Mouse (Mus musculus) embryonic fibroblast, embryonic 13.5 days (primary cell): ENCODE results near the gene Snap23. TPM values are rescaled to one million over a fixed set of nuclear protein-coding genes. Genes with fewer than 3 reads are reported as not detected.
"Not testable (repeated sequence)": the region's sequence is repeated elsewhere in the genome, so short reads cannot be mapped to it uniquely, and the experiment has no call there.

ENCODE experiments used
- H3K27ac ChIP-seq: 2 replicates; pipeline ENCODE4 v1.5.1; 2012; ENCODE audit warnings: low read length, control low read depth, inconsistent platforms; ENCODE audit not compliant: insufficient read depth
- H3K4me1 ChIP-seq: 2 replicates; pipeline ENCODE4 v1.6.1; 2011; ENCODE audit warnings: low read length; ENCODE audit not compliant: control insufficient read depth, insufficient read depth
- H3K4me3 ChIP-seq: 2 replicates; pipeline ENCODE4 v1.5.1; 2011; ENCODE audit warnings: mild to moderate bottlenecking, control low read depth, low read length; ENCODE audit not compliant: insufficient read depth
- CTCF ChIP-seq: IDR thresholded peaks from 2 replicates; pipeline ENCODE4 v1.5.1; 2011; ENCODE audit warnings: mild to moderate bottlenecking, control low read depth, low read length, moderate library complexity, borderline replicate concordance; ENCODE audit not compliant: insufficient read depth
- POLR2A ChIP-seq: IDR thresholded peaks from 2 replicates; pipeline ENCODE4 v1.6.1; 2011; ENCODE audit warnings: low read depth, mild to moderate bottlenecking, control low read depth, low read length, moderate library complexity
- polyA plus RNA-seq: library from polyadenylated mRNA; stranded (reverse); fragments of >200 nt; gene quantifications from 2 replicates; pipeline ENCODE4 v1.2.4, GENCODE M21; 2011; ENCODE audit warnings: low read depth; ENCODE audit not compliant: missing spikeins, insufficient read length

The Snap23 gene
- polyA plus RNA-seq, 1 experiment: 115 TPM

- Histone ChIP-seq H3K4me3 (no peak overlapping the region), H3K4me1 (peaks cover 5% of the 10 kb centered on the region; the same call in 1 of the 2 replicates), H3K27ac (no peak overlapping the region)
- no peak for TF ChIP-seq CTCF
- TF ChIP-seq POLR2A: no peak
Measured at GRCm38 (mm10) chr2:120558813-120559212, 8.7 kb upstream of the Snap23 start.

- TF ChIP-seq CTCF: no peak
- no peak for TF ChIP-seq POLR2A
- peaks cover 5% of the 10 kb centered on the region; the same call in 1 of the 2 replicates for H3K4me1 ChIP-seq
- H3K4me3 ChIP-seq: no peak overlapping the region
- H3K27ac ChIP-seq: no peak overlapping the region
Measured at GRCm38 (mm10) chr2:120561524-120561923, 5.9 kb upstream of the Snap23 start.

GRCm38 (mm10) chr2:120562859-120563234 lies 4.6 kb upstream of the Snap23 start:
- TF ChIP-seq POLR2A (no peak), CTCF (no peak)
- peaks cover 5% of the 10 kb centered on the region; the same call in 1 of the 2 replicates for H3K4me1 ChIP-seq
- 0 out of 2 replicates have a peak overlapping the region, but pooled peaks have one; percentile 4 for H3K27ac ChIP-seq
- H3K4me3 ChIP-seq: peak overlapping the region; percentile 97

- peaks cover 5% of the 10 kb centered on the region; the same call in 1 of the 2 replicates for H3K4me1 ChIP-seq
Measured at GRCm38 (mm10) chr2:120563235-120563990, 4.1 kb upstream of the Snap23 start, which contains the start of gene Zfp106. Zfp106 (minus strand) TSS chr2:120563843.

GRCm38 (mm10) chr2:120564548-120565188 lies 2.8 kb upstream of the Snap23 start:
- not testable (repeated sequence) for H3K4me3 ChIP-seq

More at GRCm38 (mm10) chr2:120563235-120563990, 4.1 kb upstream of the Snap23 start, which contains the start of gene Zfp106:
- H3K27ac ChIP-seq: peak within 1 kb of the TSS; percentile 12; the same call in 1 of the 2 replicates
- H3K4me3 ChIP-seq: peak within 1 kb of the TSS; percentile 97
- TF ChIP-seq CTCF: no peak
- peak; percentile 65 for TF ChIP-seq POLR2A

GRCm38 (mm10) chr2:120565363-120565762 lies 2.1 kb upstream of the Snap23 start:
- Histone ChIP-seq H3K4me1 (peaks cover 5% of the 10 kb centered on the region; the same call in 1 of the 2 replicates), H3K27ac (no peak overlapping the region), H3K4me3 (no peak overlapping the region)
- TF ChIP-seq CTCF (no peak), POLR2A (no peak)

More at GRCm38 (mm10) chr2:120564548-120565188, 2.8 kb upstream of the Snap23 start:
- H3K27ac ChIP-seq, H3K4me1 ChIP-seq: not testable (repeated sequence)

GRCm38 (mm10) chr2:120567798-120568320 lies 388 bp downstream of the Snap23 start:
- H3K27ac ChIP-seq: peak overlapping the region; percentile 47
- peak; percentile 24; the same call in 1 of the 2 replicates for TF ChIP-seq CTCF
- TF ChIP-seq POLR2A: no peak
- no peaks in the 10 kb centered on the region for H3K4me1 ChIP-seq
- H3K4me3 ChIP-seq: peak overlapping the region; percentile 69

- TF ChIP-seq POLR2A (no peak), CTCF (no peak)
- Histone ChIP-seq H3K27ac (no peak overlapping the region), H3K4me1 (peaks cover 2% of the 10 kb centered on the region; the same call in 1 of the 2 replicates), H3K4me3 (no peak overlapping the region)
Measured at GRCm38 (mm10) chr2:120571081-120571480, 3.6 kb downstream of the Snap23 start.

GRCm38 (mm10) chr2:120572161-120572560 lies 4.7 kb downstream of the Snap23 start:
- not testable (repeated sequence) for H3K4me3 ChIP-seq, H3K27ac ChIP-seq

GRCm38 (mm10) chr2:120575121-120575520 lies 7.7 kb downstream of the Snap23 start:
- no peak overlapping the region for H3K4me3 ChIP-seq
- peak overlapping the region; percentile 57 for H3K27ac ChIP-seq
- peaks cover 2% of the 10 kb centered on the region; the same call in 1 of the 2 replicates for H3K4me1 ChIP-seq
- TF ChIP-seq POLR2A: no peak
- TF ChIP-seq CTCF: no peak

More at GRCm38 (mm10) chr2:120572161-120572560, 4.7 kb downstream of the Snap23 start:
- not testable (repeated sequence) for H3K4me1 ChIP-seq
